Comparison of ENCODE assay signal across 8 mouse cellular contexts in genomic region chr10:127641861-127642771, GRCm38 (mm10). TPM values are rescaled to one million over a fixed set of nuclear protein-coding genes. Genes with fewer than 3 reads are reported as not detected.
DNase-seq lines count a peak whose midpoint lies in the region; ATAC-seq lines count a peak whose summit lies in the region.

No protein-coding gene starts in this region.

- peak overlapping the region; percentile 77 for H3K9ac ChIP-seq in heart, embryonic 15.5 days
- no peak overlapping the region for H3K9ac ChIP-seq in neural tube, embryonic 14.5 days (replicated peaks; ENCODE audit: low read depth, low read length)

- H3K27ac ChIP-seq in brown adipose tissue, adult 24 weeks (replicated peaks; ENCODE audit: low read depth, low read length): peak overlapping the region; percentile 94
- H3K27ac ChIP-seq in heart, embryonic 15.5 days: peak overlapping the region; percentile 96
- H3K27ac ChIP-seq in neural tube, embryonic 14.5 days (ENCODE audit: low read depth, low read length): no peak overlapping the region

- H3K27me3 ChIP-seq in heart, embryonic 15.5 days: no peaks in the 10 kb centered on the region
- peaks cover 20% of the 10 kb centered on the region for H3K27me3 ChIP-seq in neural tube, embryonic 14.5 days (ENCODE audit: control insufficient read depth, insufficient read depth, low read length)

- peak overlapping the region; percentile 70 for H3K4me3 ChIP-seq in brown adipose tissue, adult 24 weeks (ENCODE audit: insufficient read depth, low read depth, low read length)
- H3K4me3 ChIP-seq in heart, embryonic 15.5 days: peak overlapping the region; percentile 72
- H3K4me3 ChIP-seq in neural tube, embryonic 14.5 days (ENCODE audit: low read depth, low read length): no peak overlapping the region

- H3K4me2 ChIP-seq in heart, embryonic 15.5 days: peak overlapping the region; percentile 89
- peak overlapping the region; percentile 47 for H3K4me2 ChIP-seq in neural tube, embryonic 14.5 days (ENCODE audit: low read depth, low read length)

- no peaks in the 10 kb centered on the region; the same call in 1 of the 2 replicates for H3K4me1 ChIP-seq in brown adipose tissue, adult 24 weeks (ENCODE audit: control insufficient read depth, insufficient read depth, insufficient read length, low read length)
- peaks cover 21% of the 10 kb centered on the region for H3K4me1 ChIP-seq in heart, embryonic 15.5 days (replicated peaks)
- peaks cover 5% of the 10 kb centered on the region; the same call in 1 of the 2 replicates for H3K4me1 ChIP-seq in neural tube, embryonic 14.5 days (ENCODE audit: control insufficient read depth, insufficient read depth, low read length)

- peak; percentile 71 for ATAC-seq in erythroid progenitor cell, adult 5-6 weeks (replicated peaks; ENCODE audit: low FRiP score, poor library complexity, severe bottlenecking)
- ATAC-seq in heart, embryonic 15.5 days (replicated peaks; ENCODE audit: insufficient number of reproducible peaks, insufficient read depth, low FRiP score, low read depth): peak; percentile 65
- ATAC-seq in neural tube, embryonic 14.5 days (ENCODE audit: low read depth): peak; percentile 77; the same call in 1 of the 2 replicates

- 0 out of 2 replicates have a peak, but pooled peaks cover 5% of the 10 kb centered on the region for H3K36me3 ChIP-seq in heart, embryonic 15.5 days
- no peaks in the 10 kb centered on the region for H3K36me3 ChIP-seq in neural tube, embryonic 14.5 days (ENCODE audit: control insufficient read depth, insufficient read depth, low read length)

- H3K9me3 ChIP-seq in heart, embryonic 15.5 days (replicated peaks): no peaks in the 10 kb centered on the region
- H3K9me3 ChIP-seq in neural tube, embryonic 14.5 days (ENCODE audit: control insufficient read depth, low read length): no peaks in the 10 kb centered on the region

- 4% methylated on average over 19 of the region's 19 CpGs for WGBS in heart, embryonic 15.5 days
- WGBS in neural tube, embryonic 14.5 days: 8% methylated on average over 19 of the region's 19 CpGs

- DNase-seq in CD8-positive naive resting alpha-beta T cell, adult 2 months (ENCODE audit: low read depth in 2 of 2, low spot score in 2 of 2): peak; percentile 81 to 87
- DNase-seq in kidney, postnatal 14 days: peak; percentile 92
- peak; percentile 89 to 91 for DNase-seq in lung, adult 18-20 months
- DNase-seq in testis, postnatal 10 days (ENCODE audit: low spot score): peak; percentile 96

RNA-seq across cellular contexts. Expression of gene Stat6, which starts 0.7 kb away (rescaled TPM):
- polyA plus RNA-seq in brown adipose tissue, adult 24 weeks (2012; ENCODE audit: insufficient read depth, insufficient read length, missing spikeins): 24.7 and 28.8 TPM in 2 replicates
- total RNA-seq in erythroid progenitor cell, adult 5-6 weeks (2015; ENCODE audit: low replicate concordance): 11.5 and 26.8 TPM in 2 replicates
- total RNA-seq in erythroid progenitor cell, adult 5-6 weeks (2017; ENCODE audit: low replicate concordance): 11.3 and 16.6 TPM in 2 replicates
- 26.2 and 33.5 TPM in 2 replicates for polyA plus RNA-seq in heart, embryonic 15.5 days (2015; fragmentation: Nextera tagmentation; extraction: Ambion mirVana)
- 1.8 and 5.3 TPM in 2 replicates for polyA plus RNA-seq in neural tube, embryonic 14.5 days (2014; fragmentation: Nextera tagmentation; extraction: Ambion mirVana)

RNA-seq across cellular contexts. Expression of gene Lrp1, which starts 21.2 kb away (rescaled TPM):
- 43.8 and 47.2 TPM in 2 replicates for polyA plus RNA-seq in brown adipose tissue, adult 24 weeks (2012; ENCODE audit: insufficient read depth, insufficient read length, missing spikeins)
- 19.7 and 21.6 TPM in 2 replicates for total RNA-seq in erythroid progenitor cell, adult 5-6 weeks (2015; ENCODE audit: low replicate concordance)
- 11.5 and 13.1 TPM in 2 replicates for total RNA-seq in erythroid progenitor cell, adult 5-6 weeks (2017; ENCODE audit: low replicate concordance)
- 31.2 and 43.1 TPM in 2 replicates for polyA plus RNA-seq in heart, embryonic 15.5 days (2015; fragmentation: Nextera tagmentation; extraction: Ambion mirVana)
- polyA plus RNA-seq in neural tube, embryonic 14.5 days (2014; fragmentation: Nextera tagmentation; extraction: Ambion mirVana): 110 and 125 TPM in 2 replicates

RNA-seq across cellular contexts. Expression of gene Nemp1, which starts 24.6 kb away (rescaled TPM):
- polyA plus RNA-seq in brown adipose tissue, adult 24 weeks (2012; ENCODE audit: insufficient read depth, insufficient read length, missing spikeins): 1.0 and 2.5 TPM in 2 replicates
- total RNA-seq in erythroid progenitor cell, adult 5-6 weeks (2015; ENCODE audit: low replicate concordance): 73.5 and 83.4 TPM in 2 replicates
- total RNA-seq in erythroid progenitor cell, adult 5-6 weeks (2017; ENCODE audit: low replicate concordance): 69.6 and 83.2 TPM in 2 replicates
- 7.8 and 8.9 TPM in 2 replicates for polyA plus RNA-seq in heart, embryonic 15.5 days (2015; fragmentation: Nextera tagmentation; extraction: Ambion mirVana)
- 3.0 and 3.4 TPM in 2 replicates for polyA plus RNA-seq in neural tube, embryonic 14.5 days (2014; fragmentation: Nextera tagmentation; extraction: Ambion mirVana)

RNA-seq across cellular contexts. Expression of gene Nab2, which starts 26.3 kb away (rescaled TPM):
- polyA plus RNA-seq in brown adipose tissue, adult 24 weeks (2012; ENCODE audit: insufficient read depth, insufficient read length, missing spikeins): 4.2 and 6.3 TPM in 2 replicates
- total RNA-seq in erythroid progenitor cell, adult 5-6 weeks (2015; ENCODE audit: low replicate concordance): 2.5 TPM in 1 of 2 replicates, not detected in the other
- total RNA-seq in erythroid progenitor cell, adult 5-6 weeks (2017; ENCODE audit: low replicate concordance): 1.7 and 3.1 TPM in 2 replicates
- 10.9 and 14.9 TPM in 2 replicates for polyA plus RNA-seq in heart, embryonic 15.5 days (2015; fragmentation: Nextera tagmentation; extraction: Ambion mirVana)
- polyA plus RNA-seq in neural tube, embryonic 14.5 days (2014; fragmentation: Nextera tagmentation; extraction: Ambion mirVana): 0.79 and 2.2 TPM in 2 replicates
